Mouse (Mus musculus) heart, adult 2 months (tissue): Measurements from ENCODE around the gene Pdk2. TPM values are rescaled to one million over a fixed set of nuclear protein-coding genes. Genes with fewer than 3 reads are reported as not detected.

ENCODE experiments used
- DNase-seq, 2 experiments: peaks; one replicate each; pipeline ENCODE4 v3.0.0; 2021
- H3K27ac ChIP-seq: fragments of 200-600 bp; 2 replicates; pipeline ENCODE4 v1.8.1; 2022
- H3K27me3 ChIP-seq: fragments of 200-500 bp; 2 replicates; pipeline ENCODE4 v1.6.1; 2012; ENCODE audit warnings: mild to moderate bottlenecking, low read length, inconsistent platforms, mixed read lengths; ENCODE audit not compliant: control insufficient read depth, insufficient read depth
- H3K36me3 ChIP-seq: fragments of 200-500 bp; 2 replicates; pipeline ENCODE4 v1.6.1; 2012; ENCODE audit warnings: low read length, inconsistent platforms; ENCODE audit not compliant: control insufficient read depth, insufficient read depth
- H3K4me1 ChIP-seq: fragments of 200-500 bp; 2 replicates; pipeline ENCODE4 v1.6.1; 2011; ENCODE audit warnings: low read length; ENCODE audit not compliant: control insufficient read depth, insufficient read depth
- H3K4me3 ChIP-seq: fragments of 200-600 bp; 2 replicates; pipeline ENCODE4 v1.8.1; 2022
- H3K79me2 ChIP-seq: fragments of 200-500 bp; replicated peaks from 2 replicates; pipeline ENCODE4 v1.6.1; 2012; ENCODE audit warnings: mild to moderate bottlenecking, inconsistent platforms, low read length, moderate library complexity, mixed read lengths; ENCODE audit not compliant: control insufficient read depth, insufficient read depth
- H3K9ac ChIP-seq: fragments of 200-500 bp; 2 replicates; pipeline ENCODE4 v1.6.1; 2012; ENCODE audit warnings: low read depth, mild to moderate bottlenecking, control low read depth, inconsistent platforms, low read length, mixed read lengths
- CTCF ChIP-seq: fragments of 200-600 bp; IDR thresholded peaks from 2 replicates; pipeline ENCODE4 v1.8.1; 2022; ENCODE audit warnings: antibody characterized with exemption, mild to moderate bottlenecking, moderate library complexity
- EP300 ChIP-seq: fragments of 200-500 bp; IDR thresholded peaks from 2 replicates; pipeline ENCODE4 v1.6.1; 2011; ENCODE audit warnings: low read depth, low read length, control low read depth; ENCODE audit not compliant: insufficient read depth
- POLR2A ChIP-seq: fragments of 200-500 bp; IDR thresholded peaks from 2 replicates; pipeline ENCODE4 v1.6.1; 2011; ENCODE audit warnings: mild to moderate bottlenecking, low read depth, low read length, control low read depth; ENCODE audit not compliant: insufficient read depth
- WGBS: fragments of 180-500 bp; shearing (Covaris S2); methylation state at CpG from one replicate; pipeline ENCODE4 v1.1.7; 2018; 5-methylcytosine and 5-hydroxymethylcytosine counted together
- intact Hi-C: fragments of 180-260 bp; cut with DNase I; formaldehyde crosslinking; loops from one replicate; pipeline ENCODE4 v1.15.1; 2025
- polyA plus RNA-seq: library from polyadenylated mRNA; depleted of rRNA; stranded (reverse); fragments of >200 nt; gene quantifications from 2 replicates; pipeline ENCODE4 v1.2.3, GENCODE M21; 2012
- total RNA-seq, 2 experiments: library from RNA; stranded (reverse); gene quantifications; 2 replicates each; pipeline ENCODE4 v1.2.3; 2021

Gene Pdk2
- total and polyA plus RNA-seq, 3 experiments: 393 to 592 (median 479) TPM

DNA sequence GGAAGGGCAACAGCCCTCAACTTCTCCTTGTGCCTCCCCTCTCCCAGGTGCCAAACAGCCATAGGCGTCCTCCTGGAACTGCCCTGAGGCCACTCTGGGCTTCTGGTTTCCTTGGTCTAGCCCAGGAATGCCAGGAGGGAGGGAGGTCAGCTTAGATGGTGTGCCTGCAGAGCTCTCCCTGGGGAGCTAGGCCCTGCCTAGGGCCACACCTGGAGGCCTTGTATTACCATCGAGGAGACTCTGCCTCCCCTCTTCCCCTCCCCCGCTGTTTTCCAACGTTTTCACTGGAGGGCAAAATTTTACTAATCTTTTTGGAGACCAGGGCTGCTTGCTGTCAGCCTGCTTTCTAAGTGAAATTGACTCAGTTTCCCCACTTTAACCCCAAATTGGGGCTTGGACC, 35.1 kb downstream of the Pdk2 start:
- peak in 1 of 2 experiments; percentile 33 for DNase-seq
- Histone ChIP-seq H3K79me2 (no peaks in the 10 kb centered on the region), H3K4me3 (no peak overlapping the region), H3K36me3 (peaks cover 2% of the 10 kb centered on the region; the same call in 1 of the 2 replicates), H3K4me1 (peaks cover 9% of the 10 kb centered on the region), H3K27me3 (peaks cover 3% of the 10 kb centered on the region; the same call in 1 of the 2 replicates), H3K9ac (no peak overlapping the region), H3K27ac (peak overlapping the region; percentile 43; the same call in 1 of the 2 replicates)
- no peak for TF ChIP-seq POLR2A
- TF ChIP-seq EP300: no peak
- TF ChIP-seq CTCF: no peak
- intact Hi-C loops: loop anchor here (2.0 kb wide), 1 partner anchor 35 kb away; the partner anchor contains the start of gene Pdk2
- 42% methylated on average over 4 of the region's 4 CpGs for WGBS

DNA sequence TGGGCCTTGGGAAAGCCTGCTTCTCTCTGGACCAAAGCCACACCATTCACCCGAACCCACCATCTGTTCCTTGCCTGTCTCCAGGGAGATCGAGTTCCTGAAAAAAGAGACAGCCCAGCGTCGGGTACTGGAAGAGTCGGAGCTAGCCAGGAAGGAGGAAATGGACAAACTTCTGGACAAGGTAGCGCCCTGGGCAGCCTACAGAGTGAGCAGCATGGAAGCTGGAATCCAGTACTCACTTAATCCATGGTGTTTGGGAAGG, 36.3 kb downstream of the Pdk2 start:
- Histone ChIP-seq H3K4me3 (no peak overlapping the region), H3K79me2 (no peaks in the 10 kb centered on the region), H3K4me1 (peaks cover 12% of the 10 kb centered on the region), H3K27me3 (no peaks in the 10 kb centered on the region), H3K36me3 (peaks cover 2% of the 10 kb centered on the region; the same call in 1 of the 2 replicates), H3K9ac (no peak overlapping the region), H3K27ac (no peak overlapping the region; the same call in 1 of the 2 replicates)
- TF ChIP-seq CTCF (no peak), EP300 (no peak), POLR2A (no peak)
- DNase-seq: no peak
- WGBS: 46% methylated on average over 6 of the region's 6 CpGs
- intact Hi-C loops: no loop called here

DNA sequence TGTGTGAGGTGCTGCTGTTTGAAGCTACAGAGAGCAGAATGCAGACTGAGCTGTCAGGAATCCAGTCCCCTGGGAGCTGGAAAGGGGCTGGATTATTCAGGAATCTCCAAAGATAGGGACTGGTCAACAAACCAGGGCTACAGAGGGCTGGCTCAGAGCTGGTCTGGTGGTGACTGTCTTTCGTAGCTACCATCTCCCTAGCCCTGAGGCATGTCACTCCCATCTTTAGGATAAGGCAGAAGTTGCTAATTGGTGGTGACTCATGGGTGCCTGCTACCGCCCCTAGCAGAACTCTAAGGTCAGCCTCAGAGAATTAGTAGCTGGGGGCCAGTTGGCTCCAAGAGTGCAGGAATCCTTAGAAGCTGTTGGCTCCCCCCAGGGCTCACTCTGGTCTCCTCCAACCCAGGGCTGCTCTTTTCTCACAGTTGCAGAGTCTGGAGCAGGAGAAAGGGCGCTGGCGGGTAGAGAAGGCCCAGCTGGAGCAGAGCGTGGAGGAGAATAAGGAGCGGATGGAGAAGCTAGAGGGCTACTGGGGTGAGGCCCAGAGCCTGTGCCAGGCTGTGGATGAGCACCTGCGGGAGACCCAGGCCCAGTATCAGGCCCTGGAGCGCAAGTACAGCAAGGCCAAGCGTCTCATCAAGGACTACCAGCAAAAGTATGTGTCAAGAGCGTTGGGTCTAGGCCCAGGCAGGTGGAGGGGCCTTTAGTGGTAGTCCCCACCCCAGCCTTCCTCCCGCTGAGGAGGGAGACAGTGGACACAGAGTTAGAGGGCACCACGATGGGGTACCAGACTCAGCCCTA, 36.8 kb downstream of the Pdk2 start:
- Histone ChIP-seq H3K27ac (peak overlapping the region; percentile 20; the same call in 1 of the 2 replicates), H3K4me1 (peaks cover 12% of the 10 kb centered on the region), H3K9ac (no peak overlapping the region), H3K79me2 (no peaks in the 10 kb centered on the region), H3K36me3 (peaks cover 2% of the 10 kb centered on the region; the same call in 1 of the 2 replicates), H3K4me3 (no peak overlapping the region), H3K27me3 (no peaks in the 10 kb centered on the region)
- 74% methylated on average over 12 of the region's 12 CpGs for WGBS
- peak in 1 of 2 experiments; percentile 36 for DNase-seq
- intact Hi-C loops: no loop called here
- TF ChIP-seq POLR2A (no peak), CTCF (no peak), EP300 (no peak)

DNA sequence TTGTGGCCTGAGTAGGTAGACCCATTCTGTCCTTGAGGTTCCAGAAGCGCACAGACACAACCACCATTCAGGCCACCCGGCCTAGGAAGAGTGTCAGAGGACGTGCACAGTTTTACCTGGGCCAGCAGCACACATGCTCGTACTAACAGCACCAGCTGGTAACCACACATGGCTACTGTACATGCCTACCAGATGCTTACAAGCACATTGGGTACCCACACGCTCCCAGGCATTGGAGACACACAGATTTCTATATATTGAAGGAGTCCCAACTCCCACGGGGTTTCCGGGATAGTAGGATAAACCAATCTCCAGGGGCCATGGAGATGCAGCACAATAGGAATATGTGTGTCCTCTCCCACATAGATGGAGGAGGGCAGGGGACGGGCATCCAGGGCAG, 38.4 kb downstream of the Pdk2 start:
- no peak overlapping the region for H3K9ac ChIP-seq
- WGBS: 92% methylated on average over 8 of the region's 8 CpGs
- no peaks in the 10 kb centered on the region for H3K79me2 ChIP-seq
- intact Hi-C loops: no loop called here
- H3K4me1 ChIP-seq: peaks cover 11% of the 10 kb centered on the region
- no peaks in the 10 kb centered on the region for H3K27me3 ChIP-seq
- no peak overlapping the region for H3K4me3 ChIP-seq
- no peak for TF ChIP-seq CTCF
- no peak for TF ChIP-seq EP300
- no peak for TF ChIP-seq POLR2A
- no peak overlapping the region for H3K27ac ChIP-seq
- H3K36me3 ChIP-seq: peaks cover 2% of the 10 kb centered on the region; the same call in 1 of the 2 replicates
- no peak for DNase-seq

DNA sequence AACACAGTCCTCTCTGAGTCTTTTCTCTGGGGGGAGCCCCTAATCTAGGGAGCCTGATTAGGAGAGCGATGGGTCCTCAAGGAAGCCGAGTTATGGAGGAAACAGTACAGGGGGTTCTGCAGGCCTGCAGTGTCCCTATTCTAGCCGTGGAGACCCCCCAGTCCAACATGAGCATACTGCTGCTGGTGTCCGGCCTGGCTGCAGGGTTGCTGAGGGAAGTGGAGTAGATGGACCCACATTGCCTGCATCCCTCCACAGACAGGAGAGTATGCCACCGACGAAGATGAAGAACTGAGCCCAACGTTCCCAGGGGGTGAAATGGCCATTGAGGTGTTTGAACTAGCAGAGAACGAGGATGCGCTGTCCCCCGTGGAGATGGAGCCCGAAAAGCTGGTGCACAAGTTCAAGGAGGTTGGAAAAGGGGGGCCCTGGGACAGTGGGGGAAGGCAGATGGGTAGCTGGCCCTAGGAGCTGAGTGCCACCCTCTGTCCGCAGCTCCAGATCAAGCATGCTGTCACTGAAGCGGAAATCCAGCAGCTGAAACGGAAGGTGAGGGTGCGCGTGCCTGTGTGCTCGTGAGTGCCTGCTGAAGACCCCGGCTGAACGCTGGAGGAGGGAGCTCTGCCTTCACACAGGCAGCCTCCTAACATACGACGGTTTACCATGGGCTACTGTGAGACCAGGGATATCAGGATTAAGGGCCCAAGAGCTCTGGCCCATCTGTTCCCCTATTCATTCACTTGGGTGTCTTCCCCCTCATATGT, 39.4 kb downstream of the Pdk2 start:
- H3K79me2 ChIP-seq: no peaks in the 10 kb centered on the region
- no peak overlapping the region for H3K4me3 ChIP-seq
- peaks cover 2% of the 10 kb centered on the region; the same call in 1 of the 2 replicates for H3K36me3 ChIP-seq
- no peak for TF ChIP-seq EP300
- TF ChIP-seq POLR2A: no peak
- no peak for TF ChIP-seq CTCF
- H3K27ac ChIP-seq: peak overlapping the region; percentile 85
- H3K4me1 ChIP-seq: peaks cover 14% of the 10 kb centered on the region
- no peak overlapping the region for H3K9ac ChIP-seq
- intact Hi-C loops: loop anchor here (1.0 to 2.0 kb wide), 2 partner anchors 22 to 63 kb away; no protein-coding TSS in a partner anchor
- no peaks in the 10 kb centered on the region for H3K27me3 ChIP-seq
- 87% methylated on average over 21 of the region's 21 CpGs for WGBS
- DNase-seq: peak in 1 of 2 experiments; percentile 30

DNA sequence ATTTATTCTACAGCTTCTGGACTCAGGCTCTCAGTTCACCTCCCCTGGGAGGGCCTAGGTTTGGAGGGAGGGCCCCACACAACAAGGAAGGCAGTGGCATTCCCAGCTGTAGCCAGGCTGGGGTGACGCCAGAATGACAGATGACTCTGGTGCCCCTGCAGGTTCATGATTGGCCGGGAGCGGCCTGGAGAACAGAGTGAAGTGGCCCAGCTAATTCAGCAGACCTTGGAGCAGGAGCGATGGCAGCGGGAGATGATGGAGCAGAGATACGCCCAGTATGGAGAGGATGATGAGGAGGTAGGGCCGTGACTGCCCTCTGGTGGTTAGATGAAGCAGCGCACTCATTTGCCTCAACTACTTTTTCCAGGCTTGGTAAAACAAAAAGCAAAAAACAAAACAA, 40.1 kb downstream of the Pdk2 start:
- no peak overlapping the region for H3K4me3 ChIP-seq
- intact Hi-C loops: loop anchor here (1.0 to 2.0 kb wide), 2 partner anchors 22 to 62 kb away; no protein-coding TSS in a partner anchor
- no peaks in the 10 kb centered on the region for H3K79me2 ChIP-seq
- peak; percentile 75 to 76 for DNase-seq
- no peaks in the 10 kb centered on the region for H3K27me3 ChIP-seq
- peak overlapping the region; percentile 85 for H3K27ac ChIP-seq
- WGBS: 3% methylated on average over 8 of the region's 8 CpGs
- TF ChIP-seq CTCF (peak; percentile 98; the same call in 1 of the 2 replicates), EP300 (peak; percentile 95), POLR2A (no peak)
- peaks cover 2% of the 10 kb centered on the region; the same call in 1 of the 2 replicates for H3K36me3 ChIP-seq
- peaks cover 12% of the 10 kb centered on the region for H3K4me1 ChIP-seq
- no peak overlapping the region for H3K9ac ChIP-seq
